Mouse (Mus musculus) midbrain, embryonic 11.5 days (tissue): ENCODE results near the gene Fuom. TPM values are rescaled to one million over a fixed set of nuclear protein-coding genes. Genes with fewer than 3 reads are reported as not detected.
"Not testable (repeated sequence)": the region's sequence is repeated elsewhere in the genome, so short reads cannot be mapped to it uniquely, and the experiment has no call there.

Experiments used
- ATAC-seq: fragments of 200-750 bp; cut with Nextera tagmentation; 2 replicates; pipeline ENCODE4 v1.8.0; 2017; ENCODE audit warnings: moderate TSS enrichment, moderate library complexity; ENCODE audit not compliant: low FRiP score
- DNase-seq: peaks from one replicate; pipeline ENCODE4 v3.0.0; 2015; ENCODE audit warnings: low spot score; ENCODE audit errors: missing footprints
- H3K27ac ChIP-seq: fragments of 300-500 bp; sonication (generic); 2 replicates; pipeline ENCODE4 v1.5.1; 2014; ENCODE audit warnings: low read depth, low read length
- H3K27me3 ChIP-seq: fragments of 300-500 bp; sonication (generic); 2 replicates; pipeline ENCODE4 v1.6.1; 2014; ENCODE audit warnings: mild to moderate bottlenecking, low read length, moderate library complexity, mixed read lengths; ENCODE audit not compliant: control insufficient read depth, insufficient read depth
- H3K36me3 ChIP-seq: fragments of 300-500 bp; sonication (generic); 2 replicates; pipeline ENCODE4 v1.6.1; 2014; ENCODE audit warnings: mild to moderate bottlenecking, low read length, moderate library complexity, mixed read lengths; ENCODE audit not compliant: control insufficient read depth, insufficient read depth
- H3K4me1 ChIP-seq: fragments of 300-500 bp; sonication (generic); 2 replicates; pipeline ENCODE4 v1.6.1; 2014; ENCODE audit warnings: low read length; ENCODE audit not compliant: control insufficient read depth, insufficient read depth
- H3K4me2 ChIP-seq: fragments of 300-500 bp; sonication (generic); 2 replicates; pipeline ENCODE4 v1.6.1; 2014; ENCODE audit warnings: mild to moderate bottlenecking, moderate library complexity
- H3K4me3 ChIP-seq: fragments of 300-500 bp; sonication (generic); 2 replicates; pipeline ENCODE4 v1.5.1; 2014; ENCODE audit warnings: low read depth, low read length
- H3K9ac ChIP-seq: fragments of 300-500 bp; sonication (generic); 2 replicates; pipeline ENCODE4 v1.6.1; 2014; ENCODE audit warnings: low read length
- H3K9me3 ChIP-seq: fragments of 300-500 bp; sonication (generic); 2 replicates; pipeline ENCODE4 v1.6.1; 2016; ENCODE audit warnings: low read length; ENCODE audit not compliant: control insufficient read depth
- WGBS: fragments of 180-500 bp; shearing (Covaris S2); extraction: QIAGEN DNeasy Blood & Tissue Kit; methylation state at CpG from one replicate; pipeline ENCODE4 v1.1.7; 2014; 5-methylcytosine and 5-hydroxymethylcytosine counted together
- polyA plus RNA-seq: library from polyadenylated mRNA; unstranded; fragments of >200 nt; fragmentation: Nextera tagmentation; extraction: Ambion mirVana; gene quantifications from 2 replicates; pipeline ENCODE4 v1.2.1, GENCODE M21; 2014

The Fuom gene
- 13.5 and 13.8 TPM in 2 replicates for polyA plus RNA-seq

GRCm38 (mm10) chr7:140101993-140102860 lies at the start of gene Fuom:
Fuom (minus strand) TSS chr7:140102441.
- Histone ChIP-seq H3K4me3 (peak within 1 kb of the TSS; percentile 26), H3K9me3 (no peaks in the 10 kb centered on the region), H3K36me3 (peaks cover 2% of the 10 kb centered on the region), H3K4me2 (peak within 1 kb of the TSS; percentile 58), H3K9ac (peak within 1 kb of the TSS; percentile 50), H3K27ac (no peak within 1 kb of the TSS), H3K4me1 (peaks cover 4% of the 10 kb centered on the region; the same call in 1 of the 2 replicates), H3K27me3 (no peaks in the 10 kb centered on the region)
- peak; percentile 91 for ATAC-seq
- peak; percentile 96 for DNase-seq
- WGBS, result 2% methylated on average over 30 of the region's 30 CpGs

DNA sequence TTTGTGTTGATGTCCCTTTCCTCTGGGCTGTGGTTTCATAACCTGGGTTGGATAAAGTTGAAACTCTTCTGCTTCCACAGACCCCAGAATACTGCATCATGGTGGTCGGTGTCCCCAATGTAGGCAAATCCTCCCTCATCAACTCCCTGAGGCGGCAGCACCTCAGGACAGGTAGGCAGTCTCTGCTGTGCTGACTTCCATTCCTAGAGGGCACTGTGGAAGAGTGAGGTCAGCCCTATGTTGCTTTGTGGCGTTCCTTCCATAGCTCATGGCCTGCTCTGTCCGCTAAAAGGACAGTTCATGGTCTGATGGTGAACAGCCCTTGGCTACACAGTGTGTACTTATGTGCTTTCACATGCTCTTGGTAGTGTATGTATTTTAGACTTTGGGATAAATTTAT lies 42.3 kb upstream of the Fuom start:
- no peak overlapping the region for H3K4me2 ChIP-seq
- H3K4me3 ChIP-seq, result no peak overlapping the region
- no peak overlapping the region for H3K9ac ChIP-seq
- no peak overlapping the region for H3K27ac ChIP-seq
- WGBS, result 89% methylated on average over 4 of the region's 4 CpGs
- H3K4me1 ChIP-seq, result no peaks in the 10 kb centered on the region
- no peaks in the 10 kb centered on the region for H3K9me3 ChIP-seq
- no peaks in the 10 kb centered on the region for H3K36me3 ChIP-seq
- H3K27me3 ChIP-seq, result no peaks in the 10 kb centered on the region
- no peak for DNase-seq
- ATAC-seq, result no peak

DNA sequence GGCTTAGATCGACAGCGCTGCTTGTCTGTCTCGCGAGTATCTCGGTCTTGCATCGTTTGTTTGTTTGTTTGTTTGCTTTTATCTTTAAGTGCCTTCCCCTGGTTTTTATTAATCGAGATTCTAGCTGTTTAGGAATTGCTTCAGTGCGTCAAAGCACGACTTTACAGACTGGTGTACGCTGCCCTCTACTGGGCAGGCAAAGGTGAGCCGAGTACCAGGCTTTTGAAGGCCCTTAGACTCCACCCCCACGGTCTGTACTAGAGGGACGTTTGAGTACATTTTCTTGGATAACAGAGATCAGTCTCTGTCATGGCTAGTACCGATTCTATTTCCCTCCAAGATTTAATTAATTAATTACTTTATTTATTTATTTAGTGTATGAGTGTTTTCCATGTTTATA lies 39.1 kb upstream of the Fuom start:
- Histone ChIP-seq H3K9me3 (no peaks in the 10 kb centered on the region), H3K9ac (no peak overlapping the region), H3K27me3 (no peaks in the 10 kb centered on the region), H3K4me3 (no peak overlapping the region), H3K36me3 (no peaks in the 10 kb centered on the region), H3K4me1 (peaks cover 6% of the 10 kb centered on the region), H3K4me2 (no peak overlapping the region), H3K27ac (no peak overlapping the region)
- DNase-seq (peak; percentile 88), ATAC-seq (no peak)
- WGBS, result 4% methylated on average over 14 of the region's 14 CpGs

GRCm38 (mm10) chr7:140138021-140138310 lies 35.7 kb upstream of the Fuom start:
- Histone ChIP-seq H3K27ac (no peak overlapping the region), H3K4me2 (peak overlapping the region; percentile 96), H3K4me3 (peak overlapping the region; percentile 59), H3K27me3 (no peaks in the 10 kb centered on the region), H3K9ac (peak overlapping the region; percentile 81), H3K4me1 (peaks cover 6% of the 10 kb centered on the region), H3K36me3 (no peaks in the 10 kb centered on the region), H3K9me3 (no peaks in the 10 kb centered on the region)
- 1% methylated on average over 8 of the region's 8 CpGs for WGBS
- ATAC-seq (no peak), DNase-seq (peak; percentile 91)

DNA sequence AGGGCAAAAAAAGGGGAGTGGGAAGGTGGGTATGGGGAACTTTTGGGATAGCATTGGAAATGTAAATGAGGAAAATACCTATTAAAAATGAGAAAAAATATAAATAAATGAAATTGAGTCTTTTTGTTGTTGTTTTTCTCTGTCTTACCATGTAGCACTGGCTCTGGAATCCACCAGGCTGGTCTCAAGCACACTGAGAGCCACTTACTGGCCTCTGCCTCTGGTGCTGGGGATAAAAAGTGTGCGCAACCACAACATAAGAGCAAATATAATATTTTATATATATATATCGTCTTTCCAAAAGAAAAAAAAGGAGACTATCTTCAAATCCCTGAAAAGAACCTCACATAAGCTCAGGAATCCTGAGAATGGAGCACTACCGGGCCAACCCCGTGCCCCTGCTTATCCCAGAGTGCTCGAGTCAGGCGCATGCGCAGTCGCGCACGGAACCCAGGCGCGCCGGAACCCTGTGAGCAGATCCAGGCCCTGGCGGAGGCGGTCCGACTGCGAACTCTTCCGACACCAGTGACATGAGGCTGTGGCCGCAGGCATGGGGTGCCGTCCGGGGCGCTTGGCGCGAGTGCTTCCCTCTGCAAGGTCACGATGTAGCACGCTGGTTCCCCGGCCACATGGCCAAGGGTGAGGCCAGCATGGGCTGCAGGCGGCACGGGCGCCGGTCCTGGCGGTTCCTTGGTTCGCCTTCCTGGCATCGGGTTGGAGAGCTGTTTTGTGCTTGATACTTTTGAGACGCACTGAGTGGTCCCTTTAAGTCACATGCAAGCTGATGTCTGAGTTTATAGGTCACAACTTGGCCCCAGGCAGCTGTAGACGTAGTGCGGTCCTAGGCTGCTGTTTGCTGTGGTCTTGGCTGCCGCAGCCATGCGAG lies 35.1 kb upstream of the Fuom start, which contains the start of gene Mtg1:
TSS of gene Mtg1 (plus strand) at position 430 of the 886 bp plus-strand sequence.
- Histone ChIP-seq H3K9me3 (no peaks in the 10 kb centered on the region), H3K4me1 (peaks cover 6% of the 10 kb centered on the region), H3K27me3 (no peaks in the 10 kb centered on the region), H3K27ac (no peak within 1 kb of the TSS), H3K4me2 (peak within 1 kb of the TSS; percentile 96), H3K36me3 (no peaks in the 10 kb centered on the region), H3K4me3 (peak within 1 kb of the TSS; percentile 59), H3K9ac (peak within 1 kb of the TSS; percentile 81)
- WGBS, result 3% methylated on average over 39 of the region's 39 CpGs
- peak; percentile 97 for ATAC-seq
- DNase-seq, result peak; percentile 99

DNA sequence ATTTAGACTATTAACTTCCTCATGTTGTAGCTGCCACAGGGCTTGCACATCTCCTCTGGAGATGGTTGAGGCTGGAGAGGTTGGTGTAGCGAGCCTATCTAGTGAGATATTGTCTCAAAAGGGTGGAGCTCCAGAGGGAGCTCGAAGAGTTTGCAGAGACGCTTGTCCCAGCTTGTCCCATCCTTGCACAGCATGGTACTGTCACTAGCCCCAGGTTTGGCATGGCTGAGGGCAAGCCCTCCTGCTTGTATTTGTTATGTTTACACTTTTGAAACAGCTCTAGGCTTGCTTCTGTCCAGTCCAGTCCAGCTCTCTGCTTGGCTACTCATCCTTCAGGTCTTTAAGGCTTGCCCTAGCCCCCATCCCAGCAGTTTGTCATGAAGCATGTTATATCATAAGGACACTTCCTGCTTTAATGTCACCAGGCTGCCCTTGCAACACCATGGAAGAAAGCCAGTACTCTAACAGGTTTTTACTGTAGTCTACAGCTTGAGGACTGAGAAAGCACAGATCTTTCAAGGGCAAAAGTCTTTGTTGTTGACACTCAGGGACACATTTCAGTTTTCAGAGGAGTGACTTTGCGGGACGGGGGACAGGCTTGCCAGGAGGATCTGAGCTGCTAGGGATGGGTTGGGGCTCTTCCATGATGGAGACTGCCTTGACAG lies 33.0 kb upstream of the Fuom start:
- Histone ChIP-seq H3K9ac (no peak overlapping the region), H3K27me3 (no peaks in the 10 kb centered on the region), H3K9me3 (no peaks in the 10 kb centered on the region), H3K36me3 (no peaks in the 10 kb centered on the region), H3K4me3 (no peak overlapping the region), H3K27ac (no peak overlapping the region), H3K4me2 (no peak overlapping the region), H3K4me1 (peaks cover 6% of the 10 kb centered on the region)
- WGBS, result 89% methylated on average over 5 of the region's 5 CpGs
- DNase-seq (no peak), ATAC-seq (no peak)

- WGBS, result 94% methylated on average over 3 of the region's 7 CpGs
- H3K36me3 ChIP-seq, H3K4me1 ChIP-seq, H3K4me3 ChIP-seq, H3K27ac ChIP-seq, ATAC-seq, H3K9me3 ChIP-seq, DNase-seq, H3K4me2 ChIP-seq, H3K27me3 ChIP-seq, H3K9ac ChIP-seq: not testable (repeated sequence)
Measured at GRCm38 (mm10) chr7:140134033-140134432, 31.8 kb upstream of the Fuom start.

- ATAC-seq, H3K36me3 ChIP-seq, H3K9ac ChIP-seq, H3K4me2 ChIP-seq, H3K9me3 ChIP-seq, H3K4me3 ChIP-seq, DNase-seq, H3K27me3 ChIP-seq, H3K27ac ChIP-seq, H3K4me1 ChIP-seq: not testable (repeated sequence)
- 94% methylated on average over 7 of the region's 7 CpGs for WGBS
Measured at GRCm38 (mm10) chr7:140132184-140132583, 29.9 kb upstream of the Fuom start.
